Mouse (Mus musculus) MEL (cell line): Measurements from ENCODE around the gene Bahd1. TPM values are rescaled to one million over a fixed set of nuclear protein-coding genes. Genes with fewer than 3 reads are reported as not detected.

Source experiments
- DNase-seq: peaks from one replicate; pipeline ENCODE4 v3.0.0; 2011; ENCODE audit warnings: low read depth, low spot score
- H3K27ac ChIP-seq: 2 replicates; pipeline ENCODE4 v1.5.1; 2012; ENCODE audit warnings: low read depth, mild to moderate bottlenecking, control low read depth, low read length, moderate library complexity; ENCODE audit not compliant: control insufficient read depth
- H3K27me3 ChIP-seq, 2 experiments: fragments of 150-350 bp in 1 of 2; sonication (generic) in 1 of 2; 2 replicates each; pipeline ENCODE4 v1.6.1; 2012; ENCODE audit warnings: low read length in 2 of 2, mild to moderate bottlenecking in 2 of 2, improper control_type of control experiment in 1 of 2, moderate library complexity in 1 of 2; ENCODE audit not compliant: insufficient read depth in 2 of 2, control insufficient read depth in 1 of 2
- H3K36me3 ChIP-seq, 2 experiments: 2 replicates each; pipeline ENCODE4 v1.6.1; 2012 to 2014; ENCODE audit warnings: low read length in 2 of 2, improper control_type of control experiment in 1 of 2, inconsistent platforms in 1 of 2, mild to moderate bottlenecking in 1 of 2; ENCODE audit not compliant: insufficient read depth in 2 of 2, control insufficient read depth in 1 of 2
- H3K4me1 ChIP-seq, 2 experiments: fragments of 150-350 bp in 1 of 2; sonication (generic) in 1 of 2; 2 replicates each; pipeline ENCODE4 v1.6.1; 2012; ENCODE audit warnings: low read length in 2 of 2, improper control_type of control experiment in 1 of 2, mild to moderate bottlenecking in 1 of 2; ENCODE audit not compliant: insufficient read depth in 2 of 2, control insufficient read depth in 1 of 2
- H3K4me3 ChIP-seq, 2 experiments: fragments of 150-350 bp in 1 of 2; sonication (generic) in 1 of 2; 2 replicates each; pipeline ENCODE4 v1.5.1; 2012; ENCODE audit warnings: low read depth in 2 of 2, low read length in 2 of 2, mild to moderate bottlenecking in 2 of 2, moderate library complexity in 2 of 2, control low read depth in 1 of 2, improper control_type of control experiment in 1 of 2; ENCODE audit not compliant: control insufficient read depth in 1 of 2, insufficient read depth in 1 of 2
- H3K79me2 ChIP-seq: 2 replicates; pipeline ENCODE4 v1.6.1; 2012; ENCODE audit warnings: mild to moderate bottlenecking, low read length, moderate library complexity; ENCODE audit not compliant: control insufficient read depth, poor library complexity, insufficient read depth
- H3K9ac ChIP-seq: 2 replicates; pipeline ENCODE4 v1.6.1; 2012; ENCODE audit warnings: low read depth, mild to moderate bottlenecking, control low read depth, low read length, moderate library complexity; ENCODE audit not compliant: control insufficient read depth, poor library complexity, severe bottlenecking
- H3K9me3 ChIP-seq: fragments of 150-350 bp; sonication (generic); replicated peaks from 2 replicates; pipeline ENCODE4 v1.6.1; 2012; ENCODE audit warnings: mild to moderate bottlenecking, low read length, improper control_type of control experiment, moderate library complexity; ENCODE audit not compliant: insufficient read depth
- BHLHE40 ChIP-seq: IDR thresholded peaks from 2 replicates; pipeline ENCODE4 v1.6.1; 2012; ENCODE audit warnings: low read depth, mild to moderate bottlenecking, inconsistent platforms, low read length, improper control_type of control experiment, borderline replicate concordance
- CHD1 ChIP-seq: IDR thresholded peaks from 2 replicates; pipeline ENCODE4 v1.6.1; 2012; ENCODE audit warnings: low read depth, mild to moderate bottlenecking, inconsistent platforms, low read length, improper control_type of control experiment
- CHD2 ChIP-seq: IDR thresholded peaks from 2 replicates; pipeline ENCODE4 v1.6.1; 2011; ENCODE audit warnings: low read length, improper control_type of control experiment
- CTCF ChIP-seq, 3 experiments: IDR thresholded peaks in 2 of 3; conservative IDR thresholded peaks in 1 of 3; 2 replicates each; pipeline ENCODE4 v1.5.1; 2011 to 2012; ENCODE audit warnings: low read length in 3 of 3, low read depth in 2 of 3, mild to moderate bottlenecking in 2 of 3, improper control_type of control experiment in 1 of 3, inconsistent platforms in 1 of 3, mixed read lengths in 1 of 3, moderate library complexity in 1 of 3; ENCODE audit not compliant: control insufficient read depth in 1 of 3, insufficient read depth in 1 of 3, poor library complexity in 1 of 3, severe bottlenecking in 1 of 3
- ELF1 ChIP-seq: IDR thresholded peaks from 2 replicates; pipeline ENCODE4 v1.6.1; 2014; ENCODE audit warnings: low read depth, mild to moderate bottlenecking, inconsistent platforms, low read length, improper control_type of control experiment, moderate library complexity
- EP300 ChIP-seq, 2 experiments: IDR thresholded peaks; 2 replicates each; pipeline ENCODE4 v1.6.1; 2011; ENCODE audit warnings: improper control_type of control experiment in 2 of 2, low read length in 2 of 2, low read depth in 1 of 2, mild to moderate bottlenecking in 1 of 2
- ETS1 ChIP-seq: IDR thresholded peaks from 2 replicates; pipeline ENCODE4 v1.6.1; 2012; ENCODE audit warnings: low read depth, mild to moderate bottlenecking, inconsistent platforms, low read length, improper control_type of control experiment, moderate library complexity
- GATA1 ChIP-seq: IDR thresholded peaks from 2 replicates; pipeline ENCODE4 v1.6.1; 2011; ENCODE audit warnings: low read depth, low read length, improper control_type of control experiment
- HCFC1 ChIP-seq: IDR thresholded peaks from 2 replicates; pipeline ENCODE4 v1.6.1; 2012; ENCODE audit warnings: low read depth, mild to moderate bottlenecking, inconsistent platforms, low read length, improper control_type of control experiment, moderate library complexity
- JUND ChIP-seq: IDR thresholded peaks from 2 replicates; pipeline ENCODE4 v1.6.1; 2011; ENCODE audit warnings: low read depth, mild to moderate bottlenecking, improper control_type of control experiment, low read length
- KAT2A ChIP-seq: conservative IDR thresholded peaks from 2 replicates; pipeline ENCODE4 v1.6.1; 2012; ENCODE audit warnings: low read depth, low read length, improper control_type of control experiment, inconsistent platforms
- MAFK ChIP-seq: IDR thresholded peaks from 2 replicates; pipeline ENCODE4 v1.6.1; 2011; ENCODE audit warnings: low read depth, mild to moderate bottlenecking, low read length, improper control_type of control experiment, borderline replicate concordance
- MAZ ChIP-seq: IDR thresholded peaks from 2 replicates; pipeline ENCODE4 v1.6.1; 2012; ENCODE audit warnings: low read depth, mild to moderate bottlenecking, inconsistent platforms, low read length, improper control_type of control experiment
- MXI1 ChIP-seq: IDR thresholded peaks from 2 replicates; pipeline ENCODE4 v1.6.1; 2011; ENCODE audit warnings: mild to moderate bottlenecking, low read depth, low read length, improper control_type of control experiment
- MYB ChIP-seq: IDR thresholded peaks from 2 replicates; pipeline ENCODE4 v1.6.1; 2011; ENCODE audit warnings: mild to moderate bottlenecking, low read depth, low read length, improper control_type of control experiment
- MYC ChIP-seq: IDR thresholded peaks from 2 replicates; pipeline ENCODE4 v1.6.1; 2011; ENCODE audit warnings: low read depth, mild to moderate bottlenecking, low read length, improper control_type of control experiment, moderate library complexity
- NRF1 ChIP-seq: IDR thresholded peaks from 2 replicates; pipeline ENCODE4 v1.6.1; 2014; ENCODE audit warnings: low read depth, mild to moderate bottlenecking, inconsistent platforms, low read length, improper control_type of control experiment, moderate library complexity; ENCODE audit not compliant: poor library complexity, insufficient read depth, severe bottlenecking
- POLR2A ChIP-seq, 2 experiments: IDR thresholded peaks; 2 replicates each; pipeline ENCODE4 v1.6.1; 2011 to 2012; ENCODE audit warnings: low read length in 2 of 2, mild to moderate bottlenecking in 2 of 2, control low read depth in 1 of 2, improper control_type of control experiment in 1 of 2, low read depth in 1 of 2, moderate library complexity in 1 of 2; ENCODE audit not compliant: control insufficient read depth in 1 of 2, insufficient read depth in 1 of 2, poor library complexity in 1 of 2
- POLR2AphosphoS2 ChIP-seq: IDR thresholded peaks from 2 replicates; pipeline ENCODE4 v1.6.1; 2011; ENCODE audit warnings: low read length, improper control_type of control experiment
- POLR2AphosphoS5 ChIP-seq: IDR thresholded peaks from 2 replicates; pipeline ENCODE4 v1.6.1; 2012; ENCODE audit warnings: low read depth, borderline replicate concordance, mild to moderate bottlenecking, inconsistent platforms, low read length, moderate library complexity, mixed read lengths
- RAD21 ChIP-seq: IDR thresholded peaks from 2 replicates; pipeline ENCODE4 v1.6.1; 2011; ENCODE audit warnings: mild to moderate bottlenecking, low read depth, low read length, improper control_type of control experiment
- RCOR1 ChIP-seq: IDR thresholded peaks from 2 replicates; pipeline ENCODE4 v1.6.1; 2012; ENCODE audit warnings: low read depth, mild to moderate bottlenecking, inconsistent platforms, low read length, improper control_type of control experiment
- SIN3A ChIP-seq: IDR thresholded peaks from 2 replicates; pipeline ENCODE4 v1.6.1; 2012; ENCODE audit warnings: low read length, improper control_type of control experiment, inconsistent platforms
- SMC3 ChIP-seq: IDR thresholded peaks from 2 replicates; pipeline ENCODE4 v1.6.1; 2011; ENCODE audit warnings: low read depth, low read length, improper control_type of control experiment
- TAL1 ChIP-seq: IDR thresholded peaks from 2 replicates; pipeline ENCODE4 v1.6.1; 2012; ENCODE audit warnings: mild to moderate bottlenecking, inconsistent platforms, low read length, moderate library complexity, mixed read lengths
- TBP ChIP-seq: IDR thresholded peaks from 2 replicates; pipeline ENCODE4 v1.8.0; 2011; ENCODE audit warnings: low read depth, low read length, improper control_type of control experiment
- TCF12 ChIP-seq: IDR thresholded peaks from 2 replicates; pipeline ENCODE4 v1.6.1; 2014; ENCODE audit warnings: low read depth, mild to moderate bottlenecking, inconsistent platforms, low read length, improper control_type of control experiment, moderate library complexity
- UBTF ChIP-seq: IDR thresholded peaks from 2 replicates; pipeline ENCODE4 v1.6.1; 2012; ENCODE audit warnings: low read depth, mild to moderate bottlenecking, inconsistent platforms, low read length, improper control_type of control experiment, moderate library complexity, borderline replicate concordance; ENCODE audit not compliant: insufficient read depth
- USF1 ChIP-seq: IDR thresholded peaks from 2 replicates; pipeline ENCODE4 v1.6.1; 2014; ENCODE audit warnings: low read depth, mild to moderate bottlenecking, inconsistent platforms, low read length, improper control_type of control experiment, moderate library complexity
- ZKSCAN1 ChIP-seq: IDR thresholded peaks from 2 replicates; pipeline ENCODE4 v1.6.1; 2012; ENCODE audit warnings: low read depth, mild to moderate bottlenecking, inconsistent platforms, low read length, improper control_type of control experiment, moderate library complexity
- ZMIZ1 ChIP-seq: IDR thresholded peaks from 2 replicates; pipeline ENCODE4 v1.6.1; 2012; ENCODE audit warnings: low read depth, mild to moderate bottlenecking, inconsistent platforms, low read length, improper control_type of control experiment, moderate library complexity
- ZNF384 ChIP-seq: IDR thresholded peaks from 2 replicates; pipeline ENCODE4 v1.6.1; 2012; ENCODE audit warnings: low read depth, mild to moderate bottlenecking, inconsistent platforms, low read length, improper control_type of control experiment
- polyA plus RNA-seq, 2 experiments: library from polyadenylated mRNA; stranded (reverse) in 1 of 2; unstranded in 1 of 2; fragments of >175 nt in 1 of 2; fragments of >200 nt in 1 of 2; gene quantifications; 2 replicates each; pipeline versions ENCODE4 v1.2.1 to v1.2.4; 2012; ENCODE audit warnings: low replicate concordance in 2 of 2, low read depth in 1 of 2; ENCODE audit not compliant: insufficient read length in 2 of 2, insufficient read depth in 1 of 2, missing spikeins in 1 of 2
- total RNA-seq: library from RNA; depleted of rRNA; stranded (reverse); fragments of 300-350 nt; gene quantifications from 2 replicates; pipeline ENCODE4 v1.2.3, GENCODE M21; 2012

Bahd1 gene
- total and polyA plus RNA-seq, 3 experiments, result 8.0 to 24.7 TPM; not detected in 1

DNA sequence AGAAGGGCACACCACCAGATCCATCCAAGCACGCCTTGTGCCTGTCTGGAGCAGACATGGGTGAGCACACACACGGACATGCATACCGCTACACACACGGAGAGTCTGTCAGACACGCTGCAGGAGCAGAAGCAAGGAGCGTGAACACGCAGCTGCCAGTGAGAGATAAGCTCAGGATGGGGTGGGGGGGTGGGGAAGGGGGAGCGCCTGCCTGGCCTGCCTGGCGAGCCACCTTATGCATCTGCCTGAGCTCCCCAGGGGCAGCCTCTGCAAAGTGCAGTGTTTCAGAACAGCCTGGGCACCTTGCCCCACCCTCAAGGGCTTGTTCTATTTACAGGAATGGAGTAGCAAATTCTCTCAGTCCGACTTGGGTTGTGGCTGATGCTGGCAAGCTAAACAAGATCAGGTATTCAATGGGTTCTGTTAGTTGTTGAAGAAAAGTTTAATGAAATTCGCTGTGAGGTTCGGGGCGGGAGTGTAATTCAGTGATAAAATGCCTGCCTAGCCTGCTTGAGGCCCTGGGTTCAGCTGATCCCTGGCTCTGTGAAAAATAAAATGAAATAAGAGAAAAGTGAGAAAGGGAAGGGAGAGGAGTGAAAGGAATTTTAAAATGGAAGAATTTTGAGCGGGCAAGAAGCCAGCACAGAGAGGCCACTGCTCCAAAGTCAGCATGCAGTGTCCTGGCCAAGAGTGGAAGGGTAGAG, 12.2 kb upstream of the Bahd1 start:
- Histone ChIP-seq H3K27me3 (no peaks in the 10 kb centered on the region), H3K79me2 (no peaks in the 10 kb centered on the region), H3K4me1 (peaks cover 4 to 23% of the 10 kb centered on the region in 2 experiments; a peak in 3 of 4 replicates), H3K27ac (peak overlapping the region; percentile 33), H3K36me3 (peaks cover 0 to 5% of the 10 kb centered on the region in 2 experiments; a peak in 2 of 4 replicates), H3K9me3 (no peaks in the 10 kb centered on the region), H3K4me3 (peak overlapping the region; percentile 41 to 68), H3K9ac (peak overlapping the region; percentile 41)
- TF ChIP-seq MAFK (no peak), POLR2AphosphoS5 (no peak), MYB (no peak), USF1 (no peak), MXI1 (peak; percentile 87), ETS1 (peak; percentile 50; the same call in 1 of the 2 replicates), ELF1 (no peak), CTCF (IDR thresholded peaks at IDR 0.05 in 2 of 3, conservative IDR thresholded peaks at IDR 0.05 in 1 of 3; ENCODE audit: control insufficient read depth in 1 of 3, insufficient read depth in 1 of 3, low read depth in 2 of 3, low read length in 3 of 3, poor library complexity in 1 of 3, severe bottlenecking in 1 of 3) (no peak), RAD21 (no peak), MYC (0 out of 2 replicates have a peak, but pooled peaks have one; percentile 42), ZKSCAN1 (no peak), TCF12 (peak; percentile 81), MAZ (0 out of 2 replicates have a peak, but pooled peaks have one; percentile 58), TAL1 (peak; percentile 84), NRF1 (no peak), SIN3A (no peak), ZNF384 (no peak), HCFC1 (0 out of 2 replicates have a peak, but pooled peaks have one; percentile 26), KAT2A (no peak), JUND (no peak), GATA1 (peak; percentile 34; the same call in 1 of the 2 replicates), RCOR1 (no peak), UBTF (no peak), EP300 (IDR thresholded peaks at IDR 0.05; ENCODE audit: low read depth in 1 of 2, low read length in 2 of 2) (peak; percentile 7 to 59; a peak in 2 of 4 replicates), SMC3 (no peak; the same call in none of the 2 replicates), CHD1 (no peak), POLR2A (IDR thresholded peaks at IDR 0.05; ENCODE audit: control insufficient read depth in 1 of 2, insufficient read depth in 1 of 2, low read depth in 1 of 2, low read length in 2 of 2, poor library complexity in 1 of 2) (no peak), TBP (no peak), CHD2 (no peak), ZMIZ1 (no peak), BHLHE40 (no peak), POLR2AphosphoS2 (no peak)
- peak; percentile 83 for DNase-seq
